Mouse (Mus musculus) C2C12 (cell line): Measurements from ENCODE around the gene Rnf123. TPM values are rescaled to one million over a fixed set of nuclear protein-coding genes. Genes with fewer than 3 reads are reported as not detected.
A peak's percentile ranks its signal among the peaks of the same experiment; 100 is the strongest.

Experiments
- H3K27me3 ChIP-seq: one replicate; pipeline ENCODE4 v1.6.1; 2011; ENCODE audit not compliant: control insufficient read depth, insufficient read depth, insufficient read length
- H3K36me3 ChIP-seq: one replicate; pipeline ENCODE4 v1.6.1; 2011; ENCODE audit not compliant: control insufficient read depth, insufficient read depth
- H3K4me3 ChIP-seq: one replicate; pipeline ENCODE4 v1.5.1; 2011; ENCODE audit warnings: mild to moderate bottlenecking, control low read depth; ENCODE audit not compliant: poor library complexity, insufficient read depth, severe bottlenecking
- H3K79me2 ChIP-seq: one replicate; pipeline ENCODE4 v1.6.1; 2011; ENCODE audit not compliant: control insufficient read depth, insufficient read depth
- H3K79me3 ChIP-seq: one replicate; pipeline ENCODE4 v1.6.1; 2011; ENCODE audit warnings: low read depth, control low read depth
- H3ac ChIP-seq: one replicate; pipeline ENCODE3; 2011; ENCODE audit warnings: low read depth; ENCODE audit not compliant: control insufficient read depth, insufficient read length
- CEBPB ChIP-seq: IDR thresholded peaks from one replicate; pipeline ENCODE4 v1.6.1; 2011; ENCODE audit warnings: low read depth, mild to moderate bottlenecking, control low read depth, moderate library complexity
- CTCF ChIP-seq: IDR thresholded peaks from one replicate; pipeline ENCODE4 v1.5.1; 2011; ENCODE audit not compliant: control insufficient read depth, insufficient read depth, insufficient read length
- FOSL1 ChIP-seq: IDR thresholded peaks from one replicate; pipeline ENCODE4 v1.8.0; 2011; ENCODE audit warnings: mild to moderate bottlenecking, low read length; ENCODE audit not compliant: poor library complexity, insufficient read depth, severe bottlenecking
- MAX ChIP-seq: IDR thresholded peaks from one replicate; pipeline ENCODE4 v1.6.1; 2011; ENCODE audit warnings: mild to moderate bottlenecking, control low read depth
- MYOD1 ChIP-seq: IDR thresholded peaks from one replicate; pipeline ENCODE4 v1.6.1; 2011; ENCODE audit warnings: low read depth; ENCODE audit not compliant: control insufficient read depth, insufficient read length
- MYOG ChIP-seq: IDR thresholded peaks from one replicate; pipeline ENCODE4 v1.6.1; 2011; ENCODE audit not compliant: control insufficient read depth, insufficient read length; ENCODE audit errors: extremely low read depth
- USF1 ChIP-seq: IDR thresholded peaks from one replicate; pipeline ENCODE4 v1.6.1; 2011; ENCODE audit warnings: low read depth, mild to moderate bottlenecking, control low read depth, moderate library complexity
- polyA plus RNA-seq: library from polyadenylated mRNA; unstranded; fragments of >200 nt; fragmentation: generic; extraction: Trizol; gene quantifications from one replicate; pipeline ENCODE4 v1.2.1, GENCODE M21; 2012; ENCODE audit warnings: missing spikeins

The Rnf123 gene
- polyA plus RNA-seq, 1 experiment, result 15.4 TPM

GRCm38 (mm10) chr9:108055061-108055460 lies 28.1 kb downstream of the Rnf123 start:
- Histone ChIP-seq H3K36me3 (peaks cover 13% of the 10 kb centered on the region), H3K79me3 (no peaks in the 10 kb centered on the region)

GRCm38 (mm10) chr9:108054331-108055040 lies 28.7 kb downstream of the Rnf123 start:
- Histone ChIP-seq H3K4me3 (no peak overlapping the region), H3K79me2 (peaks cover 8% of the 10 kb centered on the region), H3K79me3 (peaks cover 1% of the 10 kb centered on the region), H3K36me3 (peaks cover 13% of the 10 kb centered on the region), H3ac (no peak overlapping the region), H3K27me3 (no peaks in the 10 kb centered on the region)
- TF ChIP-seq MAX (no peak), CEBPB (no peak), MYOD1 (no peak), FOSL1 (no peak), CTCF (no peak), MYOG (no peak), USF1 (no peak)

More at GRCm38 (mm10) chr9:108055061-108055460, 28.1 kb downstream of the Rnf123 start:
- H3ac ChIP-seq, result no peak overlapping the region
- no peak overlapping the region for H3K4me3 ChIP-seq
- peaks cover 2% of the 10 kb centered on the region for H3K79me2 ChIP-seq
- no peaks in the 10 kb centered on the region for H3K27me3 ChIP-seq
- TF ChIP-seq MYOD1 (no peak), CEBPB (no peak), USF1 (no peak), CTCF (no peak), MAX (no peak), MYOG (no peak), FOSL1 (no peak)

- Histone ChIP-seq H3K4me3 (no peak overlapping the region), H3ac (no peak overlapping the region), H3K79me3 (peaks cover 1% of the 10 kb centered on the region), H3K79me2 (peaks cover 12% of the 10 kb centered on the region), H3K36me3 (peaks cover 13% of the 10 kb centered on the region), H3K27me3 (no peaks in the 10 kb centered on the region)
- TF ChIP-seq USF1, result no peak
- TF ChIP-seq MYOG, result no peak
- TF ChIP-seq MYOD1, result no peak
- TF ChIP-seq CTCF, result no peak
- TF ChIP-seq MAX, result no peak
- no peak for TF ChIP-seq CEBPB
Observed at GRCm38 (mm10) chr9:108053665-108054225, 29.4 kb downstream of the Rnf123 start.

GRCm38 (mm10) chr9:108052885-108053664 lies 30.1 kb downstream of the Rnf123 start, which contains the start of gene Amigo3:
Amigo3 (plus strand) TSS chr9:108053159.
- Histone ChIP-seq H3K79me3 (peaks cover 1% of the 10 kb centered on the region), H3ac (no peak within 1 kb of the TSS), H3K36me3 (peaks cover 13% of the 10 kb centered on the region), H3K4me3 (no peak within 1 kb of the TSS), H3K79me2 (peaks cover 12% of the 10 kb centered on the region), H3K27me3 (no peaks in the 10 kb centered on the region)
- TF ChIP-seq USF1 (no peak), CTCF (peak; percentile 63)

GRCm38 (mm10) chr9:108052411-108052810 lies 30.7 kb downstream of the Rnf123 start:
- peaks cover 12% of the 10 kb centered on the region for H3K79me2 ChIP-seq
- H3ac ChIP-seq, result no peak overlapping the region
- TF ChIP-seq CEBPB, result no peak
- no peak for TF ChIP-seq FOSL1
- TF ChIP-seq MYOG, result no peak
- no peak for TF ChIP-seq USF1
- no peak for TF ChIP-seq CTCF
- TF ChIP-seq MYOD1, result no peak
- no peak for TF ChIP-seq MAX
- peaks cover 13% of the 10 kb centered on the region for H3K36me3 ChIP-seq
- peaks cover 1% of the 10 kb centered on the region for H3K79me3 ChIP-seq
- no peaks in the 10 kb centered on the region for H3K27me3 ChIP-seq
- H3K4me3 ChIP-seq, result no peak overlapping the region
